Mouse (Mus musculus) intestine, embryonic 14.5 days (tissue): ENCODE data around the gene Klrb1b. TPM values are rescaled to one million over a fixed set of nuclear protein-coding genes. Genes with fewer than 3 reads are reported as not detected.
"Not testable (repeated sequence)": the region's sequence is repeated elsewhere in the genome, so short reads cannot be mapped to it uniquely, and the experiment has no call there.

ENCODE experiments used
- ATAC-seq: fragments of 200-750 bp; cut with Nextera tagmentation; replicated peaks from 2 replicates; pipeline ENCODE4 v1.8.0; 2017; ENCODE audit warnings: low read depth, moderate number of reproducible peaks, moderate TSS enrichment, moderate library complexity; ENCODE audit not compliant: low FRiP score, low TSS enrichment
- DNase-seq: peaks from one replicate; pipeline ENCODE4 v3.0.0-alpha.2; 2018; ENCODE audit warnings: low spot score
- H3K27ac ChIP-seq: fragments of 300-500 bp; sonication (generic); 2 replicates; pipeline ENCODE4 v1.5.1; 2014; ENCODE audit warnings: low read depth, mild to moderate bottlenecking, control low read depth
- H3K27me3 ChIP-seq: fragments of 300-500 bp; sonication (generic); replicated peaks from 2 replicates; pipeline ENCODE4 v1.6.1; 2014; ENCODE audit warnings: low read length, control low read depth; ENCODE audit not compliant: control insufficient read depth, insufficient read depth
- H3K36me3 ChIP-seq: fragments of 300-500 bp; sonication (generic); 2 replicates; pipeline ENCODE4 v1.6.1; 2014; ENCODE audit warnings: low read length, control low read depth; ENCODE audit not compliant: control insufficient read depth, insufficient read depth
- H3K4me1 ChIP-seq: fragments of 300-500 bp; sonication (generic); replicated peaks from 2 replicates; pipeline ENCODE4 v1.6.1; 2014; ENCODE audit warnings: low read length, control low read depth, mixed read lengths; ENCODE audit not compliant: control insufficient read depth, insufficient read depth
- H3K4me2 ChIP-seq: fragments of 300-500 bp; sonication (generic); 2 replicates; pipeline ENCODE4 v1.6.1; 2014; ENCODE audit warnings: low read length
- H3K4me3 ChIP-seq: fragments of 300-500 bp; sonication (generic); 2 replicates; pipeline ENCODE4 v1.5.1; 2014; ENCODE audit warnings: low read depth, low read length, control low read depth, mixed read lengths
- H3K9ac ChIP-seq: fragments of 300-500 bp; sonication (generic); 2 replicates; pipeline ENCODE4 v1.6.1; 2014; ENCODE audit warnings: mild to moderate bottlenecking, low read length
- H3K9me3 ChIP-seq: fragments of 300-500 bp; sonication (generic); 2 replicates; pipeline ENCODE4 v1.6.1; 2016; ENCODE audit warnings: low read length, control low read depth; ENCODE audit not compliant: control insufficient read depth
- whole genome bisulfite sequencing: fragments of 180-500 bp; shearing (Covaris S2); extraction: QIAGEN DNeasy Blood & Tissue Kit; methylation state at CpG from one replicate; pipeline ENCODE4 v1.1.7; 2014; 5-methylcytosine and 5-hydroxymethylcytosine counted together
- polyA plus RNA-seq: library from polyadenylated mRNA; unstranded; fragments of >200 nt; fragmentation: Nextera tagmentation; extraction: Ambion mirVana; gene quantifications from 2 replicates; pipeline ENCODE4 v1.2.1, GENCODE M21; 2014

Gene Klrb1b
- polyA plus RNA-seq, 1 experiment from 2014 or later: 0.19 TPM

GRCm38 (mm10) chr6:128786396-128786795 lies 39.7 kb downstream of the Klrb1b start:
- not testable (repeated sequence) for H3K4me1 ChIP-seq, H3K9ac ChIP-seq, H3K27me3 ChIP-seq, H3K4me2 ChIP-seq, H3K36me3 ChIP-seq, H3K27ac ChIP-seq, H3K9me3 ChIP-seq, H3K4me3 ChIP-seq, DNase-seq, ATAC-seq
- 91% methylated on average over 1 of the region's 1 CpGs for WGBS

GRCm38 (mm10) chr6:128769481-128770253 lies 56.5 kb downstream of the Klrb1b start:
- Histone ChIP-seq H3K36me3 (no peaks in the 10 kb centered on the region), H3K27ac (peak overlapping the region; percentile 29), H3K9me3 (0 out of 2 replicates have a peak, but pooled peaks cover 3% of the 10 kb centered on the region), H3K4me1 (no peaks in the 10 kb centered on the region), H3K4me3 (no peak overlapping the region), H3K9ac (0 out of 2 replicates have a peak overlapping the region, but pooled peaks have one; percentile 11), H3K4me2 (peak overlapping the region; percentile 1; the same call in 1 of the 2 replicates), H3K27me3 (no peaks in the 10 kb centered on the region)
- ATAC-seq: no peak
- WGBS: 44% methylated on average over 10 of the region's 10 CpGs
- DNase-seq: peak; percentile 65

GRCm38 (mm10) chr6:128768047-128768446 lies 58.1 kb downstream of the Klrb1b start:
- H3K9me3 ChIP-seq: no peaks in the 10 kb centered on the region
- H3K4me2 ChIP-seq: no peak overlapping the region
- WGBS: 86% methylated on average over 4 of the region's 4 CpGs

GRCm38 (mm10) chr6:128766486-128767254 lies 59.5 kb downstream of the Klrb1b start:
- DNase-seq, H3K9ac ChIP-seq, H3K9me3 ChIP-seq, H3K27ac ChIP-seq, H3K4me3 ChIP-seq, H3K4me2 ChIP-seq, H3K27me3 ChIP-seq, H3K36me3 ChIP-seq, H3K4me1 ChIP-seq, ATAC-seq: not testable (repeated sequence)
- WGBS: 51% methylated on average over 6 of the region's 6 CpGs

More at GRCm38 (mm10) chr6:128768047-128768446, 58.1 kb downstream of the Klrb1b start:
- no peaks in the 10 kb centered on the region for H3K36me3 ChIP-seq
- H3K27me3 ChIP-seq: no peaks in the 10 kb centered on the region
- no peak overlapping the region for H3K4me3 ChIP-seq
- ATAC-seq (no peak), DNase-seq (no peak)
- H3K27ac ChIP-seq: no peak overlapping the region
- H3K9ac ChIP-seq: no peak overlapping the region
- H3K4me1 ChIP-seq: no peaks in the 10 kb centered on the region

- Histone ChIP-seq H3K4me1 (no peaks in the 10 kb centered on the region), H3K9me3 (no peaks in the 10 kb centered on the region), H3K4me3 (no peak overlapping the region), H3K27me3 (no peaks in the 10 kb centered on the region), H3K36me3 (no peaks in the 10 kb centered on the region), H3K4me2 (no peak overlapping the region), H3K9ac (no peak overlapping the region), H3K27ac (no peak overlapping the region)
- ATAC-seq (no peak), DNase-seq (no peak)
- WGBS: 76% methylated on average over 1 of the region's 1 CpGs
Observed at GRCm38 (mm10) chr6:128765211-128765610, 60.9 kb downstream of the Klrb1b start.

GRCm38 (mm10) chr6:128764598-128764997 lies 61.5 kb downstream of the Klrb1b start:
- WGBS: 22% methylated on average over 5 of the region's 5 CpGs
- Histone ChIP-seq H3K9me3 (no peaks in the 10 kb centered on the region), H3K4me2 (peak overlapping the region; percentile 48), H3K27ac (no peak overlapping the region), H3K4me3 (peak overlapping the region; percentile 45), H3K4me1 (no peaks in the 10 kb centered on the region), H3K36me3 (no peaks in the 10 kb centered on the region), H3K27me3 (no peaks in the 10 kb centered on the region), H3K9ac (peak overlapping the region; percentile 38; the same call in 1 of the 2 replicates)
- no peak for DNase-seq
- ATAC-seq: no peak

GRCm38 (mm10) chr6:128763736-128764523 lies 62.2 kb downstream of the Klrb1b start:
- no peaks in the 10 kb centered on the region for H3K36me3 ChIP-seq
- H3K4me2 ChIP-seq: peak overlapping the region; percentile 61
- peak overlapping the region; percentile 45 for H3K4me3 ChIP-seq
- peak overlapping the region; percentile 74 for H3K27ac ChIP-seq
- H3K9ac ChIP-seq: peak overlapping the region; percentile 59
- DNase-seq (peak; percentile 100), ATAC-seq (peak; percentile 95)
- H3K4me1 ChIP-seq: no peaks in the 10 kb centered on the region
- WGBS: 1% methylated on average over 30 of the region's 30 CpGs
- no peaks in the 10 kb centered on the region for H3K9me3 ChIP-seq
- no peaks in the 10 kb centered on the region for H3K27me3 ChIP-seq
